Mouse (Mus musculus) forebrain, embryonic 15.5 days (tissue): ENCODE results near the gene 9030025P20Rik. TPM values are rescaled to one million over a fixed set of nuclear protein-coding genes. Genes with fewer than 3 reads are reported as not detected.

Source experiments
- polyA plus RNA-seq: library from polyadenylated mRNA; unstranded; fragments of >200 nt; fragmentation: Nextera tagmentation; extraction: Ambion mirVana; gene quantifications from 2 replicates; pipeline ENCODE4 v1.2.1, GENCODE M21; 2015

9030025P20Rik gene
- polyA plus RNA-seq, 1 experiment from 2014 or later, result 10.4 TPM

Other genes with a start within 250 kb of the 9030025P20Rik start
- gene Wdr27, start 35.3 kb upstream of the 9030025P20Rik start, polyA plus RNA-seq, result 7.9 and 8.8 TPM in 2 replicates
- gene 1600012H06Rik, start 35.3 kb upstream of the 9030025P20Rik start, polyA plus RNA-seq, result 28.5 and 31.7 TPM in 2 replicates
- 16.8 and 17.5 TPM in 2 replicates for gene Phf10, start 17.2 kb upstream of the 9030025P20Rik start, polyA plus RNA-seq
- gene Gm3417, start 322 bp downstream of the 9030025P20Rik start, polyA plus RNA-seq, result 0.63 and 0.87 TPM in 2 replicates
- 7.7 and 8.4 TPM in 2 replicates for gene Gm3435, start 31.7 kb downstream of the 9030025P20Rik start, polyA plus RNA-seq
- gene Ermard, start 62.7 kb downstream of the 9030025P20Rik start, polyA plus RNA-seq, result 80.7 and 91.4 TPM in 2 replicates
- gene Tcte3, start 63.0 kb downstream of the 9030025P20Rik start, polyA plus RNA-seq, result 0.89 TPM in 1 of 2 replicates, not detected in the other
- gene Gm3448, start 63.1 kb downstream of the 9030025P20Rik start, polyA plus RNA-seq, result 5.2 and 5.5 TPM in 2 replicates